Mouse (Mus musculus) CD4-positive, CD25-positive, alpha-beta regulatory T cell (primary cell): ENCODE data around the gene Dct. TPM values are rescaled to one million over a fixed set of nuclear protein-coding genes. Genes with fewer than 3 reads are reported as not detected.

ENCODE experiments used
- polyA plus RNA-seq: library from polyadenylated mRNA; unstranded; fragments of 100-300 nt; shearing (Covaris generic); gene quantifications from one replicate; pipeline ENCODE4 v1.2.1, GENCODE M21; 2017

Gene Dct
- 0.07 TPM for polyA plus RNA-seq

GRCm38 (mm10) chr14:118051975-118052630 is at the start of gene Dct:
Gene Dct (minus strand): TSS chr14:118052244.

Other genes with a start within 250 kb of the Dct start
- gene Tgds, start 80.5 kb upstream of the Dct start, polyA plus RNA-seq = 27.0 TPM
- gene Gpr180, start 84.9 kb upstream of the Dct start, polyA plus RNA-seq = 27.2 TPM
- not detected for gene Sox21, start 184.8 kb upstream of the Dct start, polyA plus RNA-seq
- 0.25 TPM for gene Gm9376, start 214.7 kb upstream of the Dct start, polyA plus RNA-seq